Mouse (Mus musculus): ENCODE measurements around the gene Igdcc4. TPM values are rescaled to one million over a fixed set of nuclear protein-coding genes. Genes with fewer than 3 reads are reported as not detected.

The Igdcc4 gene
- total RNA-seq, 1 experiment, result 8.8 TPM

GRCm38 (mm10) chr9:65152711-65153330 is 51.5 kb downstream of the Igdcc4 start:
- in situ Hi-C loops (cut with MboI; ENCODE audit: low sequenced_read_pairs in 2 of 2, unreplicated experiment in 2 of 2), result no loop called here
- H3K9me3 ChIP-seq (ENCODE audit: control insufficient read depth, insufficient read depth, low read depth, low read length), result no peaks in the 10 kb centered on the region
- H3K9ac ChIP-seq (ENCODE audit: insufficient read depth, low read depth, low read length, poor library complexity, severe bottlenecking), result no peak overlapping the region
- H3K27ac ChIP-seq (ENCODE audit: insufficient read depth, low read depth, low read length, poor library complexity, severe bottlenecking), result no peak overlapping the region
- H3K4me1 ChIP-seq (ENCODE audit: control insufficient read depth in 2 of 2, insufficient read depth in 2 of 2, low read length in 2 of 2, poor library complexity in 1 of 2), result peaks cover 7 to 33% of the 10 kb centered on the region in 2 experiments
- no peak for DNase-seq (ENCODE audit: low read depth, low spot score)
- no peaks in the 10 kb centered on the region for H3K36me3 ChIP-seq (ENCODE audit: control insufficient read depth, insufficient read depth, low read length, poor library complexity, severe bottlenecking)
- no peak overlapping the region for H3K4me3 ChIP-seq (ENCODE audit: insufficient read depth in 1 of 2, low read depth in 1 of 2, low read length in 2 of 2, poor library complexity in 1 of 2, severe bottlenecking in 1 of 2)
- TF ChIP-seq ZNF384 (IDR thresholded peaks at IDR 0.05; ENCODE audit: low read depth, low read length) (no peak), HCFC1 (IDR thresholded peaks at IDR 0.05; ENCODE audit: borderline replicate concordance, insufficient read depth, low read length) (no peak), CHD2 (IDR thresholded peaks at IDR 0.05; ENCODE audit: low read depth, low read length) (no peak), ZC3H11A (IDR thresholded peaks at IDR 0.05; ENCODE audit: borderline replicate concordance, low read depth, low read length) (no peak), MAFK (IDR thresholded peaks at IDR 0.05; ENCODE audit: insufficient read depth, low read depth, low read length) (no peak)

- no peak for TF ChIP-seq ZC3H11A (IDR thresholded peaks at IDR 0.05; ENCODE audit: borderline replicate concordance, low read depth, low read length)
- TF ChIP-seq CHD2 (IDR thresholded peaks at IDR 0.05; ENCODE audit: low read depth, low read length), result no peak
- no peak for TF ChIP-seq HCFC1 (IDR thresholded peaks at IDR 0.05; ENCODE audit: borderline replicate concordance, insufficient read depth, low read length)
- TF ChIP-seq MAFK (IDR thresholded peaks at IDR 0.05; ENCODE audit: insufficient read depth, low read depth, low read length), result no peak
- H3K27ac ChIP-seq (ENCODE audit: insufficient read depth, low read depth, low read length, poor library complexity, severe bottlenecking), result no peak overlapping the region
- no peaks in the 10 kb centered on the region for H3K9me3 ChIP-seq (ENCODE audit: control insufficient read depth, insufficient read depth, low read depth, low read length)
- H3K36me3 ChIP-seq (ENCODE audit: control insufficient read depth, insufficient read depth, low read length, poor library complexity, severe bottlenecking), result no peaks in the 10 kb centered on the region
- H3K4me1 ChIP-seq (ENCODE audit: control insufficient read depth in 2 of 2, insufficient read depth in 2 of 2, low read length in 2 of 2, poor library complexity in 1 of 2), result peaks cover 7 to 35% of the 10 kb centered on the region in 2 experiments
- DNase-seq (ENCODE audit: low read depth, low spot score), result no peak
- in situ Hi-C loops (cut with MboI; ENCODE audit: low sequenced_read_pairs in 2 of 2, unreplicated experiment in 2 of 2), result no loop called here
- no peak overlapping the region for H3K9ac ChIP-seq (ENCODE audit: insufficient read depth, low read depth, low read length, poor library complexity, severe bottlenecking)
- no peak overlapping the region for H3K4me3 ChIP-seq (ENCODE audit: insufficient read depth in 1 of 2, low read depth in 1 of 2, low read length in 2 of 2, poor library complexity in 1 of 2, severe bottlenecking in 1 of 2)
Observed at GRCm38 (mm10) chr9:65153331-65153711, 52.0 kb downstream of the Igdcc4 start.

GRCm38 (mm10) chr9:65154692-65155455 is 53.6 kb downstream of the Igdcc4 start:
- Histone ChIP-seq H3K9ac (ENCODE audit: insufficient read depth, low read depth, low read length, poor library complexity, severe bottlenecking) (no peak overlapping the region), H3K27ac (ENCODE audit: insufficient read depth, low read depth, low read length, poor library complexity, severe bottlenecking) (no peak overlapping the region), H3K4me1 (ENCODE audit: control insufficient read depth in 2 of 2, insufficient read depth in 2 of 2, low read length in 2 of 2, poor library complexity in 1 of 2) (peaks cover 9 to 39% of the 10 kb centered on the region in 2 experiments), H3K9me3 (ENCODE audit: control insufficient read depth, insufficient read depth, low read depth, low read length) (no peaks in the 10 kb centered on the region), H3K4me3 (ENCODE audit: insufficient read depth in 1 of 2, low read depth in 1 of 2, low read length in 2 of 2, poor library complexity in 1 of 2, severe bottlenecking in 1 of 2) (no peak overlapping the region), H3K36me3 (ENCODE audit: control insufficient read depth, insufficient read depth, low read length, poor library complexity, severe bottlenecking) (no peaks in the 10 kb centered on the region)
- TF ChIP-seq CHD2 (IDR thresholded peaks at IDR 0.05; ENCODE audit: low read depth, low read length) (no peak), MAFK (IDR thresholded peaks at IDR 0.05; ENCODE audit: insufficient read depth, low read depth, low read length) (no peak), HCFC1 (IDR thresholded peaks at IDR 0.05; ENCODE audit: borderline replicate concordance, insufficient read depth, low read length) (no peak), ZC3H11A (IDR thresholded peaks at IDR 0.05; ENCODE audit: borderline replicate concordance, low read depth, low read length) (no peak), ZNF384 (IDR thresholded peaks at IDR 0.05; ENCODE audit: low read depth, low read length) (no peak)
- no peak for DNase-seq (ENCODE audit: low read depth, low spot score)
- in situ Hi-C loops (cut with MboI; ENCODE audit: low sequenced_read_pairs in 2 of 2, unreplicated experiment in 2 of 2), result no loop called here

GRCm38 (mm10) chr9:65156604-65157003 is 55.3 kb downstream of the Igdcc4 start:
- no peak overlapping the region for H3K9ac ChIP-seq (ENCODE audit: insufficient read depth, low read depth, low read length, poor library complexity, severe bottlenecking)
- in situ Hi-C loops (cut with MboI; ENCODE audit: low sequenced_read_pairs in 2 of 2, unreplicated experiment in 2 of 2), result no loop called here
- TF ChIP-seq HCFC1 (IDR thresholded peaks at IDR 0.05; ENCODE audit: borderline replicate concordance, insufficient read depth, low read length), result no peak
- H3K36me3 ChIP-seq (ENCODE audit: control insufficient read depth, insufficient read depth, low read length, poor library complexity, severe bottlenecking), result no peaks in the 10 kb centered on the region
- H3K4me3 ChIP-seq (ENCODE audit: insufficient read depth in 1 of 2, low read depth in 1 of 2, low read length in 2 of 2, poor library complexity in 1 of 2, severe bottlenecking in 1 of 2), result peak overlapping the region in 1 of 2 experiments; percentile 23; a peak in 1 of 4 replicates
- peaks cover 12 to 44% of the 10 kb centered on the region in 2 experiments for H3K4me1 ChIP-seq (ENCODE audit: control insufficient read depth in 2 of 2, insufficient read depth in 2 of 2, low read length in 2 of 2, poor library complexity in 1 of 2)
- no peaks in the 10 kb centered on the region for H3K9me3 ChIP-seq (ENCODE audit: control insufficient read depth, insufficient read depth, low read depth, low read length)
- H3K27ac ChIP-seq (ENCODE audit: insufficient read depth, low read depth, low read length, poor library complexity, severe bottlenecking), result no peak overlapping the region
- no peak for DNase-seq (ENCODE audit: low read depth, low spot score)
